Comparison of ENCODE assay signal across 10 mouse cellular contexts in genomic region chr2:180704591-180704990, GRCm38 (mm10). TPM values are rescaled to one million over a fixed set of nuclear protein-coding genes. Genes with fewer than 3 reads are reported as not detected.
A peak's percentile ranks its signal among the peaks of the same experiment; 100 is the strongest.
DNase-seq lines count a peak whose midpoint lies in the region; ATAC-seq and TF ChIP-seq lines count a peak whose summit lies in the region.
"Had no signal": no experiment of that assay in that cellular context is flagged by ENCODE, and none has a peak within 500 bp of the region (broad histone marks: within the 10 kb centered on the region; RNA-seq: fewer than 3 reads in every experiment).

No protein-coding gene starts in this region.

- no peak overlapping the region for H3K4me3 ChIP-seq in lung, embryonic 14.5 days (ENCODE audit: low read depth, low read length)
- no peak overlapping the region for H3K4me3 ChIP-seq in hindbrain, embryonic 13.5 days

- H3K4me1 ChIP-seq in lung, embryonic 14.5 days (ENCODE audit: insufficient read depth): peaks cover 21% of the 10 kb centered on the region
- peaks cover 43% of the 10 kb centered on the region for H3K4me1 ChIP-seq in hindbrain, embryonic 13.5 days (replicated peaks)

- no peaks in the 10 kb centered on the region for H3K27me3 ChIP-seq in lung, embryonic 14.5 days (ENCODE audit: insufficient read depth, low read length)
- H3K27me3 ChIP-seq in hindbrain, embryonic 13.5 days: no peaks in the 10 kb centered on the region
- H3K27me3 ChIP-seq: Patski had no signal

- TF ChIP-seq CTCF in lung, embryonic 14.5 days (IDR thresholded peaks at IDR 0.05; ENCODE audit: low read depth): no peak

- no peak overlapping the region for H3K4me2 ChIP-seq in lung, embryonic 14.5 days
- H3K4me2 ChIP-seq in hindbrain, embryonic 13.5 days: no peak overlapping the region

- no peaks in the 10 kb centered on the region for H3K9me3 ChIP-seq in lung, embryonic 14.5 days (ENCODE audit: low read depth, low read length)
- H3K9me3 ChIP-seq in hindbrain, embryonic 13.5 days: no peaks in the 10 kb centered on the region

- H3K36me3 ChIP-seq in lung, embryonic 14.5 days (ENCODE audit: insufficient read depth): peaks cover 15% of the 10 kb centered on the region; the same call in 1 of the 2 replicates
- no peaks in the 10 kb centered on the region for H3K36me3 ChIP-seq in hindbrain, embryonic 13.5 days

- H3K9ac ChIP-seq in lung, embryonic 14.5 days: no peak overlapping the region; the same call in 1 of the 2 replicates
- no peak overlapping the region for H3K9ac ChIP-seq in hindbrain, embryonic 13.5 days

- peak; percentile 21 for DNase-seq in lung, embryonic 14.5 days
- DNase-seq in lung, postnatal 14 days: no peak
- peak; percentile 41 for DNase-seq in adrenal gland, adult 8-10 months
- peak; percentile 76 for DNase-seq in heart, postnatal 4 days
- DNase-seq in lung, postnatal 10 days: peak; percentile 45
- DNase-seq in cerebellum, postnatal 10 days: no peak

- H3K27ac ChIP-seq in lung, embryonic 14.5 days (ENCODE audit: low read depth): no peak overlapping the region
- no peak overlapping the region for H3K27ac ChIP-seq in hindbrain, embryonic 13.5 days
- H3K27ac ChIP-seq: hindbrain, postnatal 0 days had no signal

- 81% methylated on average over 8 of the region's 8 CpGs for WGBS in lung, embryonic 14.5 days
- 89% methylated on average over 8 of the region's 8 CpGs for WGBS in hindbrain, embryonic 13.5 days

- ATAC-seq in lung, embryonic 14.5 days (ENCODE audit: insufficient read depth): no peak
- ATAC-seq in hindbrain, embryonic 13.5 days (ENCODE audit: low FRiP score): no peak
- ATAC-seq in CD4-positive, CD25-positive, alpha-beta regulatory T cell, adult 4 months: no peak
- ATAC-seq: hindbrain, postnatal 0 days; Patski had no signal

RNA-seq across cellular contexts. Expression of gene Dido1, which starts 5.2 kb away (rescaled TPM):
- polyA plus RNA-seq in lung, embryonic 14.5 days (2014; fragmentation: Nextera tagmentation; extraction: Ambion mirVana): 34.1 and 36.0 TPM in 2 replicates
- total RNA-seq in adrenal gland, adult 8-10 months (2022): 10 to 100 TPM; 41.3 to 60.8 (median 49.4) TPM
- 10 to 100 TPM; 40.5 to 44.0 TPM for total RNA-seq in heart, postnatal 4 days (2021)
- polyA plus RNA-seq in hindbrain, embryonic 13.5 days (2015; fragmentation: Nextera tagmentation; extraction: Ambion mirVana): 27.6 and 29.7 TPM in 2 replicates
- 10 to 100 TPM; 49.7 to 73.1 TPM for polyA plus RNA-seq in CD4-positive, CD25-positive, alpha-beta regulatory T cell, adult 4 months (2017; shearing (Covaris generic))

RNA-seq across cellular contexts. Expression of gene Gid8, which starts 5.3 kb away (rescaled TPM):
- polyA plus RNA-seq in lung, embryonic 14.5 days (2014; fragmentation: Nextera tagmentation; extraction: Ambion mirVana): 58.6 and 59.1 TPM in 2 replicates
- 10 to 100 TPM; 58.4 to 65.5 (median 64.0) TPM for total RNA-seq in adrenal gland, adult 8-10 months (2022)
- total RNA-seq in heart, postnatal 4 days (2021): 10 to 100 TPM; 68.5 to 69.9 TPM
- 56.6 and 58.7 TPM in 2 replicates for polyA plus RNA-seq in hindbrain, embryonic 13.5 days (2015; fragmentation: Nextera tagmentation; extraction: Ambion mirVana)
- 10 to 100 TPM; 11.4 to 22.0 TPM for polyA plus RNA-seq in CD4-positive, CD25-positive, alpha-beta regulatory T cell, adult 4 months (2017; shearing (Covaris generic))

RNA-seq across cellular contexts. Expression of gene Slc17a9, which starts 20.5 kb away (rescaled TPM):
- polyA plus RNA-seq in lung, embryonic 14.5 days (2014; fragmentation: Nextera tagmentation; extraction: Ambion mirVana): 0.80 and 0.88 TPM in 2 replicates
- total RNA-seq in adrenal gland, adult 8-10 months (2022): 1 to 10 TPM in 2 of 4 experiments, under 1 TPM in 2; 0.81 to 2.3 (median 1.1) TPM
- under 1 TPM; 0.69 to 0.88 TPM for total RNA-seq in heart, postnatal 4 days (2021)
- 0.19 and 0.83 TPM in 2 replicates for polyA plus RNA-seq in hindbrain, embryonic 13.5 days (2015; fragmentation: Nextera tagmentation; extraction: Ambion mirVana)
- polyA plus RNA-seq in CD4-positive, CD25-positive, alpha-beta regulatory T cell, adult 4 months (2017; shearing (Covaris generic)): 100 to 1,000 TPM in 1 of 2 experiments, 10 to 100 TPM in 1; 77.3 to 114 TPM

Comparison
In these comparisons a context has a peak if more than half of its experiments do, and no peak if none do; other contexts are left out.
1. DNase-seq: peak in lung, embryonic 14.5 days (single experiment), adrenal gland, adult 8-10 months (single experiment), heart, postnatal 4 days (single experiment) and lung, postnatal 10 days (single experiment); none in lung, postnatal 14 days (single experiment) and cerebellum, postnatal 10 days (0 of 2).
2. RNA of gene Slc17a9, which starts 20.5 kb away (polyA plus RNA-seq): 77.3 to 114 TPM in CD4-positive, CD25-positive, alpha-beta regulatory T cell, adult 4 months; 0.80 to 0.88 TPM in lung, embryonic 14.5 days and 0.19 to 0.83 TPM in hindbrain, embryonic 13.5 days; every median in the first group is over 10 times any median in the second.